Mouse (Mus musculus) stomach, postnatal 0 days (tissue): ENCODE results near the gene Hcrtr1.

Experiments used
- CTCF ChIP-seq: IDR thresholded peaks from 2 replicates; pipeline ENCODE4 v1.5.1; 2016; ENCODE audit warnings: antibody characterized with exemption, low read depth, mild to moderate bottlenecking, moderate library complexity
- EP300 ChIP-seq: optimal IDR thresholded peaks from 2 replicates; pipeline ENCODE3; 2016; ENCODE audit warnings: antibody characterized with exemption

DNA sequence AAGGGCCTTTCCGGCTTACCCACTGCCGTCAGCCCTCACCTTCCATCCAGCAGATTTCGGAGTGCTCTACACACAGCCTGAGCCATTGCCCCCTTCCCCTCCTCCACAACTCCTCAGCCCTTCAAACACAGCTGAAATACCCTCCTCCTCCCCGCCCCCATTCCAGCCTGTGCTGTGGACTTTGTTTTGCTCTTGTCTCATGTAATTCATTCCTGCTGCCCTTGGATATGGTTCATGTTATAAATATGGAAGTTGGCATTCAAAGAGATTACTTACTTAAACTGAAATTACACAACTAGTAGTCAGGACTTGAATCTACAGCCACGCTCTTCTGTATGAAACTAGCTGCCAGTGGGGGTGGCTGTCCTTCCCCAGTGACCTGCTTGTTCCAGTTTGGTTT lies 16.1 kb downstream of the Hcrtr1 start:
- no peak for TF ChIP-seq CTCF
- TF ChIP-seq EP300, result no peak
